Mouse (Mus musculus): ENCODE measurements around the gene Epha6. TPM values are rescaled to one million over a fixed set of nuclear protein-coding genes. Genes with fewer than 3 reads are reported as not detected.

The Epha6 gene
- total RNA-seq, 2 experiments from 2014 or later, result not detected

DNA sequence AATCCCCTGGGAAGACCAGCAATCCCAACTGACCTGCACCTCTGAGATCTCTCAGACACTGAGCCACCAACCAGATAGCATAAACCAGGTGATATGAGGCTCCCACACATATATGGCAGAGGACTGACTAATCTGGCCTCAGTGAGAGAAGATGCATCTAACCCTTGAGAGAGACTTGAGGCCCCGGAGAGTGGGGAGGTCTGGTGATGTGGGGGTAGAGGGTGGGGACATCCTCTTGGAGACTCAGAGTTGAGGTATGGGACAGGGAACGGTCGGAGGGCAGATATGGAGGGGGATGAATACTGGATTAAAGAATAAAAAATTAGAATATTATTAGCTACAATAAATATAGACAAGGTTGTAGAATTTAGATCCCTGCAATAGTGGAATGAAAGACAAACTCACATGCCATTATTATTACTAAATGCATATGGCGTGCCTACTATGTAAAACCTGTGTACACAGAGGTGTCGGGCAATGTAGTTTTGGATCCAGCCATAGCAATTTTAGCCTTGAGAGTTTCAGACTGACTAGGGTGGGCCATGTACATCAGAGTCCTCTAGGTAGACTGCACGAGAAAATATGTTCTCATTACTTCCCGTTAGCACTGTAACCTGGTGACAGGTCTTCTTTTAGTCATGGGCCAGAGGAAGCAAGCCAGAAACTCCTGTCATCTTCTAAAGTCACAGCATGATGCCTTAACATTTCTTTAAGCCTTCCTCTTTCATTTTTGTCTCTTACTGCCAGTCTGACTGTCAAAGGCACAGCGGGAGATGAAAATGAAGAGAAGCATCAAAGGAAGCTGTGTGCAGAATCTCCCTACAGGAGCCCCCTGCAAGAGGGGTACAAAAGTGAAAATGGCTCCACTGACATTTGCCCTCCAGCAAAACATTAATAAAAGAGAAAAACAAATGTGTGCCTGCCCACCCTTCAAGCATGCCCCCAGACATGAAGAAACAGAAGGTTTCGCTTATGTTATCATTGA lies 338.7 kb downstream of the Epha6 start:
- no peak for ATAC-seq (replicated peaks; ENCODE audit: poor library complexity, severe bottlenecking)

DNA sequence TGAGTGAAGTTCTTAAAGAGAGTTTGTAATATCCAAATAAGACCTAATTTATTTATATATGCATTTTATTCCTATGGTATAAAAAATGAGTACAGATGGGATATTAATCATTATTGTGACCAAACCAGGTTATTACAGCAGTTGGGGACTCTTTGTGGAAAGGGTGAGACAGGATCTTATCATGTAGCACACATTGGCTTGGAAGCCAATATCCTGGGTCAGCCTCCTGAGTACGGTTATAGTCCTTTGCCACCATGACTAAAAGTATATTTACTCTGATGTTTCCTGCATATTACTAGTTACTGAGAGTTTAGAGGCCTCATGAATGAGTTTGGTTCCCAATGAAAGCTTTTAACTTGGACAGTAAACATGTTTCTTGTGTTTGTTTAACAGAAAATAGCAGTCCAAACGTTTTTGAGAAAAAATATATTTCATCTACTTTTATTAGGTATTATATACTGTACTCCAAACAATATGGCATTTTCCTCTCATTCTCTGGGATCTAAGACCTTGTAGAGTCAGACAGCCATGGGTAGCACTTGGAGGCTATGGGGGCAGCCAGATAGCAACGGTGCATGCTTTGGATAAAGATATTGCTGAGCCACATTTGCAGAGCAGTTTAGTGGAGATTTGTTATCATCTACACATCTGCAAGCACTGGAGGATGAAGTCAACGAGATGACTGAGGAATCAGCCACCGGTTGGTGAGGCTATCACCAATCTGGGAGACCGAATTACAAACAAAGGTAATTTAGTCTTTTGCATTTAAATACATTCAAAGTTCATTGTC lies 340.4 kb downstream of the Epha6 start:
- ATAC-seq (replicated peaks; ENCODE audit: poor library complexity, severe bottlenecking), result no peak

DNA sequence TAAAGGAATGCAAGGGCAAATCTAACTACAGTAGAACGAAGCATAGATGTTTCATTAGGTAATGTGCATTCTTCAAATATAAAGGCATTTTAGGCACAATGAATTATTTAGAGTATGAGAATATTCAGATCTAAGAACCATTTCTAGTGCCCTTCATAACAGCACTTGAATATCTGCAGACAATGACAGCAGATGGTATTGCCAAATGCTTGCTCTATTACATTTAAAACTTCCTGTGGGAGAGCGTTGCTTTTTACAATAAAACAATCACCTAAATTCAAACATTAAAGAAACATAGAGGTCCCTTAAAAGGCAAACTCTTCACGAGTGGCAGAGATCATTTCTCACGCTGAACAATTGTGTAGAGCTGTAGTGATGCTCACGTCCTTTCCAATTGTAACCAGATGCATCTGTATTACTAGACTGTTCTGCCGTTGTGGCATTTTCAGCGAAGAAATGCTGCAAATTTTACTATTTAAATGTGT lies 347.1 kb downstream of the Epha6 start:
- no peak for ATAC-seq (replicated peaks; ENCODE audit: poor library complexity, severe bottlenecking)

- no peak for ATAC-seq (replicated peaks; ENCODE audit: poor library complexity, severe bottlenecking)
These were observed 347.7 kb downstream of the Epha6 start for GRCm38 (mm10) chr16:60257623-60258022.

GRCm38 (mm10) chr16:60257044-60257443 lies 348.3 kb downstream of the Epha6 start:
- no peak for ATAC-seq (replicated peaks; ENCODE audit: poor library complexity, severe bottlenecking)

- ATAC-seq (replicated peaks; ENCODE audit: poor library complexity, severe bottlenecking), result no peak
These were observed 365.8 kb downstream of the Epha6 start for GRCm38 (mm10) chr16:60239356-60240190.

DNA sequence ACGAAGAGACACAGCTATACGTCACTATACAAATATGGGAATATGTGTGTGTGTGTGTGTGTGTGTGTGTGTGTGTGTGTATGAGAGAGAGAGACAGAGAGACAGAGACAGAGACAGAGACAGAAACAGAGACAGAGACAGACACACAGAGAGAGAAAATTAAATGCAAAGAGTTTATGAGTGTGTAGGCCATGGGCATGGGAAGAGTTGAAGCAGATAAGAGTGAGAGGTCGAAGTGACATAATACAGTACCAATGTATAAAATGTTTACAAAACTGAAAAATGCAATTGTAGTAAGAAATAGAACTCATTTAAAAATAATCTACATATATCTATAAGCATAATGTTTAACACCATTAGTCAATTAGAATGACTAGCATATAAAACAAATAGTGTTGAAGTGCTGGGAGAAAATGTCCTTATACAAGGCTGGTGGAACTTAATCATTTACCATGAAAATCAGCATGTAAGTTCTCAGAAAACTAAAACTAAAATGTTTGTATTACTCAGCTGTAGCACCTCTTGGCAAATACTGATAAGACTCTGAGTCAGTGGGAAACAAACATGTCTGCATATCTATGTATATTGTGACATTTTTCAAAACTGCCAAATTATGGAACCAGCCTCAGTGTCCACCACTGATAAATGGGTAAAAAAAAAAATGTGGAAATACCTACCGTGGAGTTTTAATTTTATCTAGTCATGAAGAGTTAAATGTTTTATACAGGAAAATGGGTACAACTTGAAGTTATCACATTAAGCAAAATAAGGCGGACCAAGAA lies 371.2 kb downstream of the Epha6 start:
- no peak for ATAC-seq (replicated peaks; ENCODE audit: poor library complexity, severe bottlenecking)

DNA sequence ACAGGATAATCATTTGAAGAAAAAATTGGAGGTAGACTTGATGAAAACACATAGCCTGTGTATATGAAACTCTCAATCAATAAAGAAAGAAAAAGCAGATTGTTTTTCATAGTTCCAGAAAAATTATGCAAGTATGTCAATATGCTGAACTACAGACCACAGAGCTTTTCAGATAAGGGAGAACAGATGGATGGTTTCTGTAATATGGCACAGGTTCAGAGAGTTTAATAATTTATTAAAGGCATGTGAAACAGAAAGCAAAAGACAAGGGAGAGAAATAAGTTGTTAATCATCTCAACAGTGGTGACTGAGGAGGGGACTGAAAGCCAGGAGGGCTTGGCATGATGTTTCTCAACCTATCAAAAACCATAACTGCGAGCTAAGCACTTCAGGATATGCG lies 372.3 kb downstream of the Epha6 start:
- no peak for ATAC-seq (replicated peaks; ENCODE audit: poor library complexity, severe bottlenecking)

GRCm38 (mm10) chr16:60209151-60209550 lies 396.2 kb downstream of the Epha6 start:
- ATAC-seq (replicated peaks; ENCODE audit: poor library complexity, severe bottlenecking), result no peak

- no peak for ATAC-seq (replicated peaks; ENCODE audit: poor library complexity, severe bottlenecking)
These were observed 429.8 kb downstream of the Epha6 start for GRCm38 (mm10) chr16:60175580-60175979.

GRCm38 (mm10) chr16:60152439-60152838 lies 452.9 kb downstream of the Epha6 start:
- ATAC-seq (replicated peaks; ENCODE audit: poor library complexity, severe bottlenecking), result no peak

GRCm38 (mm10) chr16:60144370-60144769 lies 461.0 kb downstream of the Epha6 start:
- ATAC-seq (replicated peaks; ENCODE audit: poor library complexity, severe bottlenecking), result no peak

GRCm38 (mm10) chr16:60121435-60121834 lies 483.9 kb downstream of the Epha6 start:
- ATAC-seq (replicated peaks; ENCODE audit: poor library complexity, severe bottlenecking), result no peak

- ATAC-seq (replicated peaks; ENCODE audit: poor library complexity, severe bottlenecking), result no peak
These were observed 503.1 kb downstream of the Epha6 start for GRCm38 (mm10) chr16:60102210-60102609.

DNA sequence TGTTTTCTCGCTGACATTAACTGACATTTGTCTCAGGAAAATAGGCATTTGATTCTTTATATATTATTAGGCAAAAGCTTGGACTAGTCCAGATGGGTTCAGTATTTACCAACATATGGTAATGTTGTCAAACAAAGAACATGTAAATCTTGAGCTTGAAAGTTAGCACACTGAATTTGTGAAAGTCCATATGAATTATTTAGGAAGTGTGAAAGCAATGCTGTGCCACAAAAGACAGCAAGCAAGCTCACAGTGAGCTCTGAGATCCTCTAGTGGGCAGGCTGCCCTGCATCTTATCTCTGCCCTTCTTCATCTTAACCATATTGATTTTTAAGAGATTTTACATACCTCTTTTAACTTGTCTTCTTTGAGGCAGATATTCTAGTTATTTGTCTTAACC lies 510.0 kb downstream of the Epha6 start:
- ATAC-seq (replicated peaks; ENCODE audit: poor library complexity, severe bottlenecking), result no peak

- no peak for ATAC-seq (replicated peaks; ENCODE audit: poor library complexity, severe bottlenecking)
These were observed 518.4 kb downstream of the Epha6 start for GRCm38 (mm10) chr16:60086976-60087375.

GRCm38 (mm10) chr16:60070457-60071112 lies 534.7 kb downstream of the Epha6 start:
- ATAC-seq (replicated peaks; ENCODE audit: poor library complexity, severe bottlenecking), result no peak

- no peak for ATAC-seq (replicated peaks; ENCODE audit: poor library complexity, severe bottlenecking)
These were observed 561.5 kb downstream of the Epha6 start for GRCm38 (mm10) chr16:60043809-60044208.

- no peak for ATAC-seq (replicated peaks; ENCODE audit: poor library complexity, severe bottlenecking)
These were observed 577.0 kb downstream of the Epha6 start for GRCm38 (mm10) chr16:60028381-60028780.

All from granulocyte monocyte progenitor cell, adult 5-6 weeks (primary cell).